Mouse (Mus musculus): ENCODE results near the gene Unc5cl.

Gene Unc5cl

GRCm38 (mm10) chr17:48432158-48432980, 22.3 kb upstream of the Unc5cl start, which contains the start of gene Apobec2:
TSS of gene Apobec2 (minus strand) at chr17:48432930.
- no peak for DNase-seq (ENCODE audit: low spot score)

GRCm38 (mm10) chr17:48433006-48433655, 21.6 kb upstream of the Unc5cl start:
- DNase-seq (ENCODE audit: low spot score): no peak

DNA sequence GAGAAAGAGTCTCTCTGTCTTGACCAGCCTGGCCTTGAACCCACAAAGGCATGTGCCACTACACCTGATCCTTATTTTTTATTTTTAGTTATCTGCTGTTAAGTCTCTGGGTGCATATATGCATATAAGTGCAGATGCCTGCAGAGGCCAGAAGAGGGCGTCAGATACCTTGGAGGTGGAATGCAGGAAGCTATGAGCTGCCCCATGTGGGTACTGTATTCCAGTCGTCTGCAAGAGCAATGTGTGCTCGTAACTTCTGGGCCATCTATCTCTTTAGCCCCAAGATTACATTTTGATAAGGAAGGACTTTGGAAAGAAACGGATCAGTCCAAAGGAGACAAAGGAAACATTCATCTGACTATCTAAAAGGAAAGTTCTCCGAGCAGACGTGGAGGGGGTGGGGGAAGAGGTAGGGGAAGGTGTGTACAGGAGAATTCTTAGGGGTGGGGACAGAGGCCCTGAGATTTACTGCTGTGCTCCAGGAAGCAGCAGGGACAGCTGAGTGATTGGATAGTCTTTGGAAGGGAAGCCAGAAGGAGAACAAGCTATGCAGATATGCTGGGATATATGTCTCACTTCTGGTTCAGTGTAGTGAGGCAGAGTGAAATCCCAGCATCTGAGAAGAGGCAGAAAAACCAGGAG, 20.9 kb upstream of the Unc5cl start:
- DNase-seq (ENCODE audit: low spot score): no peak

GRCm38 (mm10) chr17:48434479-48434878, 20.2 kb upstream of the Unc5cl start:
- no peak for DNase-seq (ENCODE audit: low spot score)

DNA sequence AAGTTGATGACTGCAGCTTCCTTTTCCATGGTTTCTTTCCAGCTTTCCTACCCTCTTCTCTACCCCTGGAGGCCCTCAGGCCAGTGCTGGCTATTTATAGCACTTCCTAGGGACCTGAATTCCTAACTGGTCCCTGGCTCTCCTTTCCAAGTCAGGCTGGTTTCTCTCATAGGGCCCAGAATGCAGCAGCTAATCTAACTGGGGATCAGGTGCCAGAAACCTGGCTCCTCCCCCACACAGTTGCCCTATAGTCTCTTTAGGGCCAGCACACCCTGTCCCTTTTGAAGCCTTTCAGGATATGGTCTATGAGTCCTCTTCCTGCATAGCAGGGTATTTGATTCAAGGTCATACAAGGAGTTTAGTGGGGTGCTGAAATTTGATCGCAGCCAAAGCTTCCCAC, 18.2 kb upstream of the Unc5cl start:
- no peak for DNase-seq (ENCODE audit: low spot score)

GRCm38 (mm10) chr17:48437421-48437911, 17.2 kb upstream of the Unc5cl start:
- DNase-seq (ENCODE audit: low spot score): no peak

DNA sequence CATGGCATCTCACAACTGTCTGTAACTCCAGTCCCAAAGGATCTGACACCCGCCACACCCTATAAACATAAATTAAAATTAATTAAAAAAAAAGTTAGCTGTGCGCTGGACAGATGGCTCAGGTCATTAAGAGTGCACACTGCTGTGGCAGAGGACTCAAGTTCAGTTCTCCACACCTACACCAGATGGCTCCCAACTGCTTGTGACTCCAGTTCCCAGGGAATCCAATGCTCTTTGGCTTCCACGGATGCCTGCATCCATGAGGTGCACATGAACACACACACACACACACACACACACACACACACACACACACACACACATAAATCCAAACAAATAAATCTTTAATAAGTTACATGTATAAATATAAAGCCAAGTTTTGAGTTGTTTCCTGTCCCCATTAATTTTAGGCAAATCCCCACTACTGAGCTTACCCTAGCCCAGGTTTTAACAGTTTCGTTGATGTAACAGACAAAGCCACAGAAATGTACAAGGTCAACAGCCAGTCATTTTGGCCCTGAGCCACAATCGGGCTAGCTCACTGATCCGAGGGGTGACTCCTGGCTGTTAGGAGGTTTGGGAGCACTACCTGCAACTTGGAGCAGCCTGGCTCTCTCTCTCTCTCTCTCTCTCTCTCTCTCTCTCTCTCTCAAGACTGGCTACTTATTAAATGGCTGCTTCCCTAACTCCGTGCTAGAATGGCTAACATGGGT, 11.8 kb upstream of the Unc5cl start:
- no peak for DNase-seq (ENCODE audit: low spot score)

GRCm38 (mm10) chr17:48443542-48444145, 11.1 kb upstream of the Unc5cl start:
- DNase-seq (ENCODE audit: low spot score): no peak

- no peak for DNase-seq (ENCODE audit: low spot score)
These were observed 7.0 kb upstream of the Unc5cl start for GRCm38 (mm10) chr17:48447675-48448074.

DNA sequence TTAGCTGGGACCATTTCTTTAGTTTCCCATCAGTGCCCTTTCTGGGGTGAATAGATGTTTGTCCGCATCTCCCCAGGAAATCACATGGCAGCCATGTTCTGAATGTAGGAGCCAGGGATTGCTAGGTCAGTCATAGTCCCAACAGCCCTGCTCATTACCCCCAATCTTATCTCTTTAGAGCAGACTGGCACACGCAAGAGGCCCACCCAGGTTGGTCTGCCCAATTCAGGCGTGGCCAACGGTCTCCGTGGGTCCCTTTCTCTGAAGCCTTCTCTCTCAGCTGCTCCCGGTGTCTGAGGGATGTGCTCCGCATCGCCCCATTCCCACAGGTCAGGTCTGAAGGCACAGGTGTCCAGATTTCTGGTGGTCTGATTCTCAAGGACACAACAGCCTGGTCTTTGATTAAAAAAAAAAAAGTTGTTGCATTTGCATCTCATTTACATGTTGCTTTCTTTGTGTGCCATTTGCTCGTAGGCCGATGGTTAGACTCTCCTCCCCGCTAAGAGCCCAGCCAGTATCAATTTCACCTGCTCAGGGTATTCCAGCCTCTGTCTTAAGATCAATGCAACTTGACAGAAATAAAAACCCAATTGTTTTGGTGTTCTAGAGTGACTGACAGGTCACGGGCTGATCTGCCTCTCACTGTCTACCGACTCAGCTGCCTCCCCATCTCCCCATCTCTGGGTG, 3.9 kb upstream of the Unc5cl start:
- no peak for DNase-seq (ENCODE audit: low spot score)

GRCm38 (mm10) chr17:48451353-48451675, 3.4 kb upstream of the Unc5cl start, which contains the start of gene Tspo2:
TSS of gene Tspo2 (minus strand) at chr17:48451522.
- no peak for DNase-seq (ENCODE audit: low spot score)

GRCm38 (mm10) chr17:48451753-48452444, 2.8 kb upstream of the Unc5cl start:
- DNase-seq (ENCODE audit: low spot score): no peak

DNA sequence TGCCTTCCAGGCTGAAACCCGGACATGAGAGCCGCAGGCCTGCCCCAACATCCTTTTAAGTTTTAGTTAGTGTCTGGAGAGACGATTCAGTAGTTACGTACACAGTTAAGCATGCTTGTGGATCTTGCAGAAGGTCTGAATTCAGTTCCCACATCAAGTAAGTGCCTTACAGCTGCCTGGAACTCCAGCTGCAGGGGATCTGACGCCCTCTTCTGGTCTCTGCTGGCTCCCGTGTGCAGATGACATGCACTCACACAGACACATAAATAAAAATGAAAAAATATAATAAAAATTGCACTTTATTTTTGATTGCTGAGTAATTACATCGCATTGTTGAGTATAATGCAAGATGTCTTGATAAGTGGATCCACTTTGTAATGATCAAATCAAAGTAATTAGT, 1.2 kb upstream of the Unc5cl start:
- DNase-seq (ENCODE audit: low spot score): no peak

DNA sequence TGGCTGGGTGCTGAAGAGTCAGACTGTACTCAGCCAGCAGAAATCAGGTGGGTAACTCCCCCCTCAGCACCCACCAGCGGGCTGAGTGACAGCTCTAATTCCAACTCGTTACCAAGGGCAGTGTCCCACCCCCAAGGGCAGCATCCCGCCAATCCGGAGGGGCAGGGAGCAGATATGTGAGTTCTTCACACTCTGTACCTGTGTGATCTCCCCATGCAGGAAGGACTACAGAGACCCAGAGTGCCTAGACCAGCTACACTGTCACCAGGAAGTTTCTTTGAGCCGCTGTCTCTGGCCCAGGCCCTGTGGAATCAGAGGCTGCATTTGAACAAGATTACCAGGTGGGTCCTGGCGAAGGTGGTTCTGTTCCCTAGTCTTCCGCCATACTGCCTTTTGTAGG, 511 bp upstream of the Unc5cl start:
- no peak for DNase-seq (ENCODE audit: low spot score)

DNA sequence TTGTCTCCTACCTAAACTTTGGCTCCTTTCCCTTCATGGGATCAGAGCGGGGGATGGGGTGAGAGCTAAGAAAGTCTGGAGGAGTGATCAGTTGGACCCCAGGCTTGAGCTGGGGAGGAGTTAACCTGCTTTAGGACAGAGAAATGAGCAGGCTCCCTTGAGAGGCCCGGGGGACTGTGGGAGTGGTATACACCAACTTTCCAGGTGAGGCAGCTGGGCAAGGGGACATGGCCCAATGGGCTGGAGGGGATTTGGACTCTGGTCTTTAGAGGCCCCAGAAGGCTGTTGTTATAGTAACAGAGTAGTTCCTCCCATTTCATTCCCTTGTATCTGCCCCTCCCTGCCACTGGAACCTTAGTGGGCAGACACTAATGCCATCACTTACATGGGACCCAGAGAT, 1.3 kb downstream of the Unc5cl start:
- no peak for DNase-seq (ENCODE audit: low spot score)

DNA sequence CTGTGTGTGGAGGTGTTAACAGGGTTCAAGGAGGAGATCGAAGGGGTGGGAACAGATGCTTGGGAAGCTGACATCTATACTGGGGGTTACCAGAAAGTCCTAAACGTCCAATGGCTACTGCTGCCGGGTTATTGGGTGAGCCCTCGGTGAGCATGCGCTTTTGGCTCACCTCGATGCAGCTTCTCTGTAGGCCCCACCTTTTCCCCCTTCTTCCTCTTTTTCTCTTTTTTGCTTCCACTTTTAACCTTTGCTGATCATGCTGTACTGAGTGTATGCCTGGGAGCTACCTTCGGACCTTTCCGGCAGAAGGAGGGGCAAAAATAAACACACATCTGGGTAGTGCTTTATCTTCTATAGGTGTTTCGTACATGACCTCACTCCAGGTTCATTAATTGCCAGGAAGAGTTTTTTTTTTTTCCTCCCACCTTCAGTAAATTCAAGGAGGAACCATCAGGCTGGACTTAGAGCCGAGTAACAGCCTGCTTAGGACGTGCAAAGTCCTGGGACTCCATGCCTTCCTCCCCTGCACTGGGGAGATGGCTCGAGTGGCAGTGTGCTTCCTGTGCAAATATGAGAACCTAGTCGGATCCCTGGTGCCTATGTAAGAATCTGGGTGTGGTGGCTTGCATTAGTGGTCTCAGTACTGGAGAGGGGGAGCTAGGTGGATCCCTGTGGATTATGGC, 3.4 kb downstream of the Unc5cl start:
- no peak for DNase-seq (ENCODE audit: low spot score)

- DNase-seq (ENCODE audit: low spot score): no peak
These were observed 7.4 kb downstream of the Unc5cl start for GRCm38 (mm10) chr17:48462096-48462495.

GRCm38 (mm10) chr17:48463391-48463790, 8.7 kb downstream of the Unc5cl start:
- no peak for DNase-seq (ENCODE audit: low spot score)

DNA sequence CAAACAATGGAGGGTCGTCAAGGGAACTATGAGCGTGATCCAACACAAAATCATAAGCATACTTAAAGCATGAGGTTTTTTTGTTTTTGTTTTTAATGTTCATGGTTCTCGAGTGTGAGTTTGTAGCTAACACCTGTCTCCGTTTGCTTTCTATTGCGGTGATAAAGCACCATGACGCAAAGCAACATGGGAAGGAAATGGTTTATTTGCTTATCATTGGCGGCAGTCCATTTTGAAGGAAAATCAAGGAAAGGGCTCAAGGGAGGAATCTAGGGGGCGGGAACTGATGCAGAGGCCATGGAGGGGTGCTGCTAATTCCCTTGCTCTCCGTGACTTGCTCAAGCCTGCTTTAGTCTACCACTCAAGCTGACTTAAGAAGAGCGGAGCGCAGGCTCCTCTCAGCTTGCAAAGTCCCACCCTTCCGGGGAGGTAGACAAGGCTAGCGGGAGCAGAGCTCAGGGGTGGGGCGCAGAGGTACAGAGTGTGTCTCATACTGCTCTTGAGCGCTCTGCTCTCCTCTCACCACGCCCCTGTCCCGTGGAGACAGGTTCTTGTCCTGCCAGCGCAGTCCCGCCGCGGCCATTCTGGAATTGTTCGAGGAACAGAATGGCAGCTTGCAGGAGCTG, 12.2 kb downstream of the Unc5cl start:
- no peak for DNase-seq (ENCODE audit: low spot score)
